In the genomic region with DNA sequence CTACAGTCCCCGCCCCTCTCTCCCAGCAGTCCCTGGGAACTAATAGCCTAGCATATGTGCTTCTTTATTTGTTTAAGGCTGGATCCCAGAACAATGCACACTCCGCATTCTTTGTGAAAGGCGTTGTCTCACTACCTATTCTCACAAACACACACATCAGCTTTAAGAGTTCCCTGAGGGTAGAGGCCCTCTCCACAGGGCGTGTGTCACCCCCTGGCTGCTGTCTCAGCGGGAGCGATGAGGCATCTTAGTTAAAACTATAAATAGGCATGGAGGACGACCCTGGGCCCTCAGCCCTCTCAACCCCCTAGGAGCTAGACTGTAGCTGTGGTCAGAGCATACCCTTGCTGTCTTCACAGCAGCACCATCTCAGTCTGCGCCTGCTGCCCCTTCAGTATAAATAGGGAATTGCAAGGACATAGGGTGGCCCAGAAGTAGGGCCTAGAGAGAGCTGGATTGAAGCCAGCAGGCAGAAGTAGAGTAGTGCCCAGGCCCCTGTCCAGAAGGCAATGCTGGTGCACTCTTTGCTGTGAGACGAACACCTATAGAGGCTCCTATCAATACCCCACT, we compare ENCODE assay signal across 15 mouse cellular contexts.
DNase-seq lines count a peak whose midpoint lies in the region; ATAC-seq and TF ChIP-seq lines count a peak whose summit lies in the region.
"Had no signal": no experiment of that assay in that cellular context is flagged by ENCODE, and none has a peak within 500 bp of the region (broad histone marks: within the 10 kb centered on the region; RNA-seq: fewer than 3 reads in every experiment).

No protein-coding gene starts in this region.

- peak; percentile 19 for TF ChIP-seq CTCF in lung, embryonic 14.5 days (IDR thresholded peaks at IDR 0.05; ENCODE audit: low read depth)
- TF ChIP-seq CTCF in brain, embryonic 14.5 days (IDR thresholded peaks at IDR 0.05; ENCODE audit: borderline replicate concordance, extremely low read depth, insufficient read depth, insufficient read length): peak; percentile 34; the same call in 1 of the 2 replicates
- no peak for TF ChIP-seq CTCF in gastrocnemius, adult 2 months (IDR thresholded peaks at IDR 0.05)

- intact Hi-C loops in gastrocnemius, adult 2 months (cut with DNase I): no loop called here

- H3K27me3 ChIP-seq in forebrain, embryonic 13.5 days: no peaks in the 10 kb centered on the region
- no peaks in the 10 kb centered on the region for H3K27me3 ChIP-seq in forebrain, embryonic 10.5 days (ENCODE audit: poor library complexity, severe bottlenecking)
- H3K27me3 ChIP-seq in lung, embryonic 14.5 days (ENCODE audit: insufficient read depth, low read length): no peaks in the 10 kb centered on the region
- H3K27me3 ChIP-seq: midbrain, embryonic 12.5 days had no signal

- H3K36me3 ChIP-seq in forebrain, embryonic 13.5 days (ENCODE audit: poor library complexity, severe bottlenecking): no peaks in the 10 kb centered on the region
- H3K36me3 ChIP-seq in forebrain, embryonic 10.5 days (replicated peaks): no peaks in the 10 kb centered on the region
- H3K36me3 ChIP-seq in lung, embryonic 14.5 days (ENCODE audit: insufficient read depth): no peaks in the 10 kb centered on the region
- H3K36me3 ChIP-seq: midbrain, embryonic 12.5 days had no signal

- no peak for TF ChIP-seq POLR2A in brain, embryonic 14.5 days (IDR thresholded peaks at IDR 0.05; ENCODE audit: borderline replicate concordance, extremely low read depth, insufficient read depth, insufficient read length, poor library complexity, severe bottlenecking)

- 70% methylated on average over 9 of the region's 9 CpGs for WGBS in forebrain, embryonic 13.5 days
- 71% methylated on average over 9 of the region's 9 CpGs for WGBS in forebrain, embryonic 10.5 days
- WGBS in lung, embryonic 14.5 days: 60% methylated on average over 9 of the region's 9 CpGs

- H3K27ac ChIP-seq in forebrain, embryonic 13.5 days: no peak overlapping the region
- H3K27ac ChIP-seq in forebrain, embryonic 10.5 days: no peak overlapping the region
- no peak overlapping the region for H3K27ac ChIP-seq in lung, embryonic 14.5 days (ENCODE audit: low read depth)
- H3K27ac ChIP-seq in gastrocnemius, adult 2 months: no peak overlapping the region
- H3K27ac ChIP-seq: midbrain, embryonic 12.5 days had no signal

- H3K9me3 ChIP-seq in forebrain, embryonic 13.5 days (replicated peaks): no peaks in the 10 kb centered on the region
- no peaks in the 10 kb centered on the region for H3K9me3 ChIP-seq in forebrain, embryonic 10.5 days
- H3K9me3 ChIP-seq in lung, embryonic 14.5 days (ENCODE audit: low read depth, low read length): no peaks in the 10 kb centered on the region
- H3K9me3 ChIP-seq: midbrain, embryonic 12.5 days had no signal

- ATAC-seq in forebrain, embryonic 13.5 days: 0 out of 2 replicates have a peak, but pooled peaks have one; percentile 36
- ATAC-seq in lung, embryonic 14.5 days (ENCODE audit: insufficient read depth): no peak
- ATAC-seq: lung, postnatal 0 days had no signal

- H3K4me2 ChIP-seq in forebrain, embryonic 13.5 days: no peak overlapping the region
- no peak overlapping the region for H3K4me2 ChIP-seq in lung, embryonic 14.5 days
- H3K4me2 ChIP-seq: midbrain, embryonic 12.5 days had no signal

- H3K4me1 ChIP-seq in forebrain, embryonic 13.5 days: no peaks in the 10 kb centered on the region; the same call in 1 of the 2 replicates
- H3K4me1 ChIP-seq in forebrain, embryonic 10.5 days: no peaks in the 10 kb centered on the region
- H3K4me1 ChIP-seq in lung, embryonic 14.5 days (ENCODE audit: insufficient read depth): no peaks in the 10 kb centered on the region
- H3K4me1 ChIP-seq: midbrain, embryonic 12.5 days had no signal

- H3K4me3 ChIP-seq in forebrain, embryonic 13.5 days: no peak overlapping the region
- H3K4me3 ChIP-seq in forebrain, embryonic 10.5 days: no peak overlapping the region
- H3K4me3 ChIP-seq in lung, embryonic 14.5 days (ENCODE audit: low read depth, low read length): no peak overlapping the region
- H3K4me3 ChIP-seq in gastrocnemius, adult 2 months: no peak overlapping the region
- H3K4me3 ChIP-seq: midbrain, embryonic 12.5 days had no signal

- DNase-seq in forebrain, embryonic 10.5 days (ENCODE audit: extremely low spot score, low spot score): no peak
- peak; percentile 19 for DNase-seq in lung, embryonic 14.5 days
- DNase-seq in lung, adult 18-20 months: no peak
- DNase-seq in brain, embryonic 14.5 days (ENCODE audit: low read depth): no peak
- DNase-seq in retina, embryonic 14.5 days (ENCODE audit: low spot score): peak; percentile 38
- no peak for DNase-seq in gastrocnemius, adult 2 months
- DNase-seq in right cerebral cortex, postnatal 4 days: no peak
- DNase-seq: adrenal gland, adult 2 months; cerebellum, postnatal 36 days; kidney, postnatal 14 days; right cerebral cortex, postnatal 25 days; thymus, postnatal 14 days had no signal

- H3K9ac ChIP-seq in forebrain, embryonic 13.5 days: no peak overlapping the region
- no peak overlapping the region for H3K9ac ChIP-seq in lung, embryonic 14.5 days
- H3K9ac ChIP-seq: midbrain, embryonic 12.5 days had no signal

Comparison
In these comparisons a context has a peak if more than half of its experiments do, and no peak if none do; other contexts are left out.
1. DNase-seq: peak in lung, embryonic 14.5 days (single experiment) and retina, embryonic 14.5 days (single experiment); none in forebrain, embryonic 10.5 days (single experiment), lung, adult 18-20 months (0 of 2), brain, embryonic 14.5 days (single experiment), gastrocnemius, adult 2 months (single experiment) and right cerebral cortex, postnatal 4 days (single experiment).